Mouse (Mus musculus) adrenal gland (tissue): ENCODE data around the gene Vax2.

Source experiments
- intact Hi-C: fragments of 180-260 bp; cut with DNase I; formaldehyde crosslinking; loops from one replicate; pipeline ENCODE4 v1.15.1; 2025

Vax2 gene

DNA sequence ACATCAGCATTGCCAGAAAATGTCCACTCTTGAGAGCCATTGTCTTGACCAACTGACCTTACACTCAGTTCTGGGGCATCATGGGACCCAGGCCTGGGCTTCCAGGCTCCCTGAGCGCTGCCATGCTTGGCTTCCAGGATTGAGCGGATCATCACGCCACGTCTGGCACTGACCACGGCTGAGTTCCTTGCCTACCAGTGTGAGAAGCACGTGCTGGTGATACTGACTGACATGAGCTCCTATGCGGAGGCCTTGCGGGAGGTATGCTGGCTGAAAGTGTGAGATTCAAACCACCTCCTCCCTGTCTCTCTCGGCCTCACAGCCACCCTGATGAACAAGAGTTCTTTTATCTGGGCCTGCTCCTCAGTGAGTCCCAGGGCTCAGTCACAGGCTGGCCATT, 45.0 kb downstream of the Vax2 start:
- intact Hi-C loops: no loop called here

DNA sequence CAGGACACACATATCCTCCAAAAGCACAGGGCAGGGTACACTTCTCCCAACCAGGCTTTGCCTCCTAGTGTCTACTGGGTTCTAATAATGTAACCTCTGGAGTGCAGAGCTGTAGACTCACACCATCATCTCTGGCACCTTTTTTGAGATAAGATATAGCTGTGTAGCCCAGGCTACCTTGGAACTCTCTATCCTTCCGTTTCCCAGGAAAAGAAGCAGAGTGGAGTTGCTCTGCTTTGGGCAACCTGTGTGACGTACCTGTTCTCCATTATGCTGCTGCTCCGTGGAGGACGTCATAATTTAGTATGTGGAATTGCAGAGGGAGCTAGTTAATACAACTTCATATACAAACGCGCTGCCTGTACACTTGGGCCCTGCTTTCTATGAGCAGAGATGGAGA, 51.3 kb downstream of the Vax2 start, which contains the start of gene Ankrd53:
Ankrd53 (plus strand) TSS at position 301 of the 400 bp plus-strand sequence.
- intact Hi-C loops: no loop called here

DNA sequence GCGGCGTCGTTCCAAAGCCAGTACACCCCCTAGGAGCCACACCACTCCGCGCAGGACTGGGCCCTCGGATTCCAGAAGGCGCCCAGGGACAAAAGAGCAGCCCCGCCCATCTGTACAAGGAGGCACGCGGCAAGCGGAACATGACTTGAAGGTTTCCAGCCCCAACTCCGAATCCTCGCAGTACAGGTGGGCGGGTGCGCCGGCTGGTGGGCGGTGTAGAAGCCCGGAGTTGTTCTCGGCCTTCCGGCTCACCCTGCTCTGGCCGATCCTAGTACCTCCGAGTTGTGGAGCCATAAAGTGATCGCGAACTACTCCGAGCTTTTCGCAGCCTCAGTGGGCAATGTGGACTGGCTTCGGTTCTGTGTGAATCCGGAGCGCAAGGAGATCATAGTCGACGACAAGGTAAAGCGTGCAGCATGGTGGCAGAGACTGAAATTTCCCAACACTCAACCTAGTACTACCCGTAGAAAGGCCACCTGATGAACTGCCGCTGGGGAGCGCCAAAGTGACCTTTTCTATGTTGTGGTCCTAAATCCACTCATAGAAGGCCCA, 51.9 kb downstream of the Vax2 start:
- intact Hi-C loops: no loop called here

DNA sequence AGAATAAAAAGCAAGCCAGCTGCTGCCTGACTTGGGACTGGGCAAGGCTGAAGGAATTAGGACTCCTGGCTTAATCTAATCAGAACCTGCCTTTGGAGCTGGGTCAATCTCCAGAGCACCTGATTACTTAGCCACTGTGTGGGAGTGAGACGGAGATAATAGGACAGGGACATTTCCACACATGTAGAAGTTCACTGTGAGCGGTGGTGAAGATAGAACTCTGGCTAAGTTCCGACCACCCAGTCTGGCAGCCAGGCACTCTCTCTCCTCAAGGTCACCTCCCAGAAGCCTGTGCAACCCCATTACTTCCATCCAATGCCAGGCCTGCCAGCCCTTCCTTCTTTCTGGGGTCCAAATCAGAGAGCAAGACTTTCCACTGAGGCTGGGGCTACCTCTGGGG, 55.9 kb downstream of the Vax2 start:
- intact Hi-C loops: no loop called here

DNA sequence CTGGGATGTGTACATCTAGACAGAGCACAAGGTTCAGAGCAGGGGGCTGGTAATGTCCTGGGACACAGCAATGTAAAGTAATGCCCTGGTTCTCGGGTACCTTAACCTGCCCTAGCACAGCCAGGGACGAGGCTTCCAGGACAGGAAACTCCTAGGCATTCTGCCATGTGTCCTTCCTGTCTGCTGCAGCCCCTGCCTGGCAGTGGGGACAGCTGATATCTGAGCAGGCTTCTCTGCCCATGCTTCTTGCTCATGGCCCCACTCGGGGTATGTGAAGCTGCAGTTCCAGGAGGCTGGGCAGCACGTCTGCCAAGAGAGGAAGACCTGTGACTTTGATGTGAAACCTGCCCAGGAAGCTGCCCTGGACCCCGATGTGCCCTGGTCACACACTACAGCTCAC, 57.4 kb downstream of the Vax2 start:
- intact Hi-C loops: no loop called here

DNA sequence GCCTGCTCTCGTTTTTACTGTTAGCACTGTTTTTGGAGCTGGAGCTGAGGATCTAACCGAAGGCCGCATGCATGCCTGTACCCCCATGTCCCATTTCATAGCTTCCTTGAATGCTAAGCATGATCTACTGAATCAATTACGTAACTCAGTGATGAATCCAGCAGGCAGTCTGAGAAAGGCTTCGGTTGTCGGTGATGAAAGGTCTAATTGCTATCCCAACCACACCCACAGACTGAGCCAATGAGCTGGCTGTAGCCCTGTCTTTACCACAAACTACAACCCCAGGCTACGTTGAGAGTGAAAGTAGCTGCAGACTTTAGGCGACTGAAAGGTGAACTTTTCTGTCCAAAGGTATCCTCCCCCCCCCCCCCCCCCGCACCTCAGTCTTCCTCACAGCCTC, 63.1 kb downstream of the Vax2 start:
- intact Hi-C loops: no loop called here

DNA sequence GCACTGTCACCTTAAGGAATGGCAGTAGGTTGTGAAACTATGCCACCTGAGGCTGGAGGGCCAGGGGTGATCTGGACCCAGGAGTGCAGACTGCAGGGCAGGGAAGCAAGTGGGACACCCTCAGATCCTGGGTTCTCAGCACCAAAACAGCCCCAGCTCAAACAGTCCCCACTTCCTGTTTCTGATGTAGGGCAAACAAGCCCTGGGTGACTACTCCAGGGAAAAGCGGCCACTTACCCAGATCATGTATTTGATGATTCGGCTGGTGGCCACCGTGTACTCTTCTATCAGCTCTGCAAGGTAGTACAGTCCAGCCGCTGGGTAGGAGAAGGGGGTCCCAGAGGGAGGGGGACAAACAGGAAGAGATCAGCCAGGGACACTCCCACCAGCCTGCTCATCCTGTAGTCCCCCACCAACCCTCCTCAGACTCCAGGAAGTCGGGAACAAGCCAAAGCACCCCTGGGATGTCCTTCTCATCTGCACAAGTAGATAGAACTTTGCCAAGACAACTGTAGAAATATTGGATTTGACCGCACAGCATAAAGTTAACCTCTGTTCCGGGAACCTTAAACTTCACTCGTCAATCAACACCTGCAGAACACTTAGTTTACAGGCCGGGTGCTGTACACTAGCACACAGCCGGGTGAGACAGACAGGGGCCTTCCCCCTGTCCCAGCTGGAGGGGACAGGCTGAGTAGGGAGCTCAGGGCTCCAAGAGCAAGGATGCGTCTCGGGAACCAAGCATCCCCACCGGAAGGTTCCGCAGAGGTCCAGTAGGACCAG, 63.9 kb downstream of the Vax2 start:
- intact Hi-C loops: no loop called here

DNA sequence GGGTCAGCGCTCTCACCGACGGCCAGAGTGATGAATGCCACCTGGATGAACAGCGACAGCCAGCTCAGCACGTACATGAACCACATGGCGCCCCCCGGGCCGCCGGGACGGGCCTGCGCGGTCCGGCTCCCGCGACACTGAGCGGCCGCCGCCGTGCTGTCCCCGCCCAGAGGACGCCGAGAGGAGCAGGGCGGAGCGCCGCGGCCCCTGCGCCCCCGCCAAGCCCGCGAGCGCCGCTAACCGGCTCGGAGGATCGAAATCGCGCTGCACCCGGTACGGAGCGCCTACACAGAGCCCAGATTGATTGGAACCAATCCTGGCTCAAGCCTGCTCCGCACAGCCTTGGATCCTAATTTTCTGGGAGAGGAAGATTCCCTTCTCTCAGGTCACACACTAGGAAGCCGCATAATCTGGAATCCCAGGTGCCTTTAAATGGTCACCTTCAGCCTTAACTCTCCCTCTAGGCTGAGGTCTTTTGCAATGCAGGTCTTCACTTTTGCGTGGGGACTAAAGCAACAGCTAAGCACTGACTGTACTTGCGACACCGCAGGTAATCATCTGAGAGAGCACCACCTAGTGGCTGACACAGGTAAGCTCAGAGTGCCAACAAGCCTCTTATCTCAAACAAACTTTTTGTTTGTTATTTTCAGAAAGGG, 64.7 kb downstream of the Vax2 start, which contains the start of gene Tex261:
Tex261 (minus strand) TSS at position 176 of the 656 bp plus-strand sequence.
- intact Hi-C loops: no loop called here

DNA sequence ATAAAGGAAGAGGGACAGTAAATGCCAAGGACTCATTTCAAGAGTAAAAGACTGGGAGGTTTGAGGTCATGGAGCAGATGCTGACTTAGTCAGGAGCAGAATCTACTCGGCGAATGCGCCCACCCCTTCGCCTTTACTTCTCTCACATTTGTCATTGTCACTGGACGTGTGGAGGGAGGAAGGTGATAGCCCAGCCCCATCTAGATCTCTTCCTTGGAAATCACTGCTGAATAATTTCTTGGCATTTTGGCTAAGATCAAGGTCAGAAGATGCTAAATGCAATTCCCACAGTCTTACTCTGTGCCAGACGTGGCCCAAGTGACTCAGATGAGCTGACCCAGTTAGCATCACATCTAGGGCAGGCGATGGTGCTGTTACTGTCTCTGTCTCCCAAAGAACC, 67.2 kb downstream of the Vax2 start:
- intact Hi-C loops: no loop called here

DNA sequence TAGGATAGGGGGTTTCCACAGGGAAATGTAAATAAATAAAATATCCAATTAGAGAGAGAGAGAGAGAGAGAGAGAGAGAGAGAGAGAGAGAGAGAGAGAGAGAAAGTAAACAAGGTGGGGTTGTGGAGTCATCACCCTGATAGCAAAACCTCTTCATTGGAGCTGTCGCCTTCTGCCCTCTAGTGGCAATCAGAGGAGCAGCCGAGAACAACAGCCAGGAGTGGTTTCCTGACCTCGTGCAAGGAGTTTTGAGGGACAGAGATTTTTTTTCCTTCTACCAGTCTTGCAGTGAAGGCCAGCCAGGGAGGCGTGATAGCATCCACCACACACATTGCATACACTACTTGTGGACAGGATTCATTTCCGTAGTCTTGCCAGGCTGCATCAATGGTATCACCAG, 68.0 kb downstream of the Vax2 start:
- intact Hi-C loops: loop anchor here (1.0 kb wide), 1 partner anchor 22 kb away; no protein-coding TSS in a partner anchor

DNA sequence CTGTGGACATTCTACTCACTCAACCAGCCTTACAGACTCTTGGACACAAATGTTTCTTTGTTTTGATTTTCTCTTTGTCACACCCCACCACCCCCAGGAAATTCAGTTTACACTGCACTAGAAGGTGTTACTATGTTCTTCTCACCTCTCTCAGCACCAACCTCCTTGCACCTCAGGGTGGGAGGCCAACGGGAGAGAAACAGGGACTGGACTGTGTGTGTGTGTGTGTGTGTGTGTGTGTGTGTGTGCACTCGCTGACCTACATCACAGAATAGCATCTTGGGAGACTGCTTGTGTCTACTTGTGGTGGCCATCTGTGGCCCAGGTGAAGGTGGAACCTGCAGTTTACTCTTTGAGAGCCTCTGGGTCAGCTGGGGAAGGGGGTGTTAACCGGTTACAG, 75.4 kb downstream of the Vax2 start:
- intact Hi-C loops: no loop called here
